Mouse (Mus musculus) myocyte (in vitro differentiated cells): ENCODE measurements around the gene Myh7. TPM values are rescaled to one million over a fixed set of nuclear protein-coding genes. Genes with fewer than 3 reads are reported as not detected.

Experiments
- H3K27me3 ChIP-seq: one replicate; pipeline ENCODE4 v1.6.1; 2011; ENCODE audit not compliant: control insufficient read depth, insufficient read depth, insufficient read length
- H3K36me3 ChIP-seq: one replicate; pipeline ENCODE4 v1.6.1; 2011; ENCODE audit not compliant: control insufficient read depth, insufficient read depth
- H3K4me2 ChIP-seq: one replicate; pipeline ENCODE4 v1.6.1; 2011; ENCODE audit warnings: low read depth, control low read depth
- H3K4me3 ChIP-seq: one replicate; pipeline ENCODE4 v1.5.1; 2011; ENCODE audit warnings: mild to moderate bottlenecking, control low read depth, moderate library complexity
- H3K79me2 ChIP-seq: one replicate; pipeline ENCODE4 v1.6.1; 2011; ENCODE audit not compliant: control insufficient read depth, insufficient read depth
- H3ac ChIP-seq: one replicate; pipeline ENCODE4 v1.6.1; 2011; ENCODE audit not compliant: control insufficient read depth, insufficient read length
- CEBPB ChIP-seq: IDR thresholded peaks from 2 replicates; pipeline ENCODE4 v1.6.1; 2011; ENCODE audit warnings: mild to moderate bottlenecking, moderate library complexity; ENCODE audit not compliant: poor library complexity, insufficient read depth, severe bottlenecking
- E2F4 ChIP-seq: IDR thresholded peaks from one replicate; pipeline ENCODE4 v1.6.1; 2011; ENCODE audit warnings: mild to moderate bottlenecking, control low read depth, moderate library complexity; ENCODE audit not compliant: insufficient read depth
- MAX ChIP-seq: IDR thresholded peaks from one replicate; pipeline ENCODE4 v1.6.1; 2011; ENCODE audit warnings: low read depth, mild to moderate bottlenecking, control low read depth
- MYOD1 ChIP-seq, 3 experiments: IDR thresholded peaks; one replicate each; pipeline ENCODE4 v1.6.1; 2011; ENCODE audit warnings: control low read depth in 2 of 3, low read depth in 2 of 3, mild to moderate bottlenecking in 2 of 3, moderate library complexity in 1 of 3; ENCODE audit not compliant: insufficient read length in 2 of 3, control insufficient read depth in 1 of 3
- MYOG ChIP-seq, 3 experiments: IDR thresholded peaks; one replicate each; pipeline ENCODE4 v1.6.1; 2011; ENCODE audit warnings: control low read depth in 2 of 3, low read depth in 2 of 3, mild to moderate bottlenecking in 2 of 3; ENCODE audit not compliant: insufficient read length in 2 of 3, control insufficient read depth in 1 of 3, insufficient read depth in 1 of 3
- POLR2A ChIP-seq: IDR thresholded peaks from one replicate; pipeline ENCODE4 v1.6.1; 2011; ENCODE audit warnings: low read depth, mild to moderate bottlenecking, control low read depth, moderate library complexity; ENCODE audit not compliant: insufficient read length
- POLR2AphosphoS2 ChIP-seq: IDR thresholded peaks from one replicate; pipeline ENCODE4 v1.6.1; 2011; ENCODE audit warnings: low read depth, control low read depth; ENCODE audit not compliant: insufficient read length
- REST ChIP-seq: IDR thresholded peaks from one replicate; pipeline ENCODE4 v1.6.1; 2011; ENCODE audit warnings: mild to moderate bottlenecking, control low read depth, moderate library complexity; ENCODE audit not compliant: insufficient read depth, insufficient read length
- SRF ChIP-seq: IDR thresholded peaks from one replicate; pipeline ENCODE4 v1.6.1; 2011; ENCODE audit warnings: low read depth; ENCODE audit not compliant: control insufficient read depth, insufficient read length
- TCF12 ChIP-seq: IDR thresholded peaks from one replicate; pipeline ENCODE4 v1.6.1; 2011; ENCODE audit warnings: mild to moderate bottlenecking, control low read depth; ENCODE audit not compliant: poor library complexity, insufficient read depth, severe bottlenecking
- TCF3 ChIP-seq: IDR thresholded peaks from one replicate; pipeline ENCODE4 v1.6.1; 2011; ENCODE audit warnings: low read depth, control low read depth; ENCODE audit not compliant: insufficient read length
- USF1 ChIP-seq: IDR thresholded peaks from one replicate; pipeline ENCODE4 v1.6.1; 2011; ENCODE audit warnings: low read depth, mild to moderate bottlenecking, control low read depth, moderate library complexity
- polyA plus RNA-seq: library from polyadenylated mRNA; unstranded; fragments of >200 nt; fragmentation: generic; extraction: Trizol; gene quantifications from one replicate; pipeline ENCODE4 v1.2.1, GENCODE M21; 2012; ENCODE audit warnings: missing spikeins

Myh7 gene
- polyA plus RNA-seq, 1 experiment, result 56.5 TPM

- Histone ChIP-seq H3K79me2 (no peaks in the 10 kb centered on the region), H3K4me2 (no peak within 1 kb of the TSS), H3K27me3 (peaks cover 51% of the 10 kb centered on the region), H3ac (no peak within 1 kb of the TSS), H3K4me3 (no peak within 1 kb of the TSS), H3K36me3 (no peaks in the 10 kb centered on the region)
- TF ChIP-seq E2F4 (no peak), TCF12 (no peak), MAX (no peak), SRF (no peak), TCF3 (no peak), POLR2A (no peak), CEBPB (no peak), POLR2AphosphoS2 (no peak), MYOD1 (IDR thresholded peaks at IDR 0.05; ENCODE audit: control insufficient read depth in 1 of 3, insufficient read length in 2 of 3, low read depth in 2 of 3) (no peak)
These were observed 28.0 kb downstream of the Myh7 start, which contains the start of gene Myh6 for GRCm38 (mm10) chr14:54966320-54966977. Gene Myh6, minus strand, starts transcription at chr14:54966927.

- Histone ChIP-seq H3K79me2 (no peaks in the 10 kb centered on the region), H3ac (no peak overlapping the region), H3K36me3 (no peaks in the 10 kb centered on the region), H3K4me2 (no peak overlapping the region), H3K27me3 (peaks cover 59% of the 10 kb centered on the region), H3K4me3 (no peak overlapping the region)
- no peak for TF ChIP-seq REST
- no peak for TF ChIP-seq MYOG (IDR thresholded peaks at IDR 0.05; ENCODE audit: control insufficient read depth in 1 of 3, insufficient read depth in 1 of 3, insufficient read length in 2 of 3, low read depth in 2 of 3)
- TF ChIP-seq TCF12, result no peak
- no peak for TF ChIP-seq E2F4
- no peak for TF ChIP-seq POLR2A
- TF ChIP-seq POLR2AphosphoS2, result no peak
- no peak for TF ChIP-seq MYOD1 (IDR thresholded peaks at IDR 0.05; ENCODE audit: control insufficient read depth in 1 of 3, insufficient read length in 2 of 3, low read depth in 2 of 3)
- no peak for TF ChIP-seq CEBPB
- TF ChIP-seq TCF3, result no peak
- no peak for TF ChIP-seq SRF
- no peak for TF ChIP-seq MAX
- TF ChIP-seq USF1, result no peak
These were observed 28.8 kb downstream of the Myh7 start for GRCm38 (mm10) chr14:54965631-54966030.

DNA sequence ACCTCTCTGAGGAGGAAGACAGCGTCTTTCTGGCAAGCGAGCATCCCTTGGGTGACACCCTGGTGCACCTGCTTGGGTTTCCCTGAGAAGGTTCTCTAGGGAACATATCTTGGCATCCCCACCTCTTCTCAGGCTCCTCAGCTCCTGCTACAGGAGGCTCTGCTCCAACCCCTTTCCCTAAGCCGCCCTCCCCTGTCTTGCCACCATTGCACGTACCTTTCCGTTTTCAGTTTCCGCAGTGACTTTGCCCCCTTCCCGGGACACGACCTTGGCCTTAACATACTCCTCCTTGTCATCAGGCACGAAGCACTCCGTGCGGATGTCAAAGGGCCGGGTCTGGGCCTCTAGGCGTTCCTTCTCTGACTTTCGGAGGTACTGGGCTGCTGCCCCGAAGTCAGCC is 29.4 kb downstream of the Myh7 start:
- TF ChIP-seq MAX (no peak), TCF3 (no peak), MYOG (IDR thresholded peaks at IDR 0.05; ENCODE audit: control insufficient read depth in 1 of 3, insufficient read depth in 1 of 3, insufficient read length in 2 of 3, low read depth in 2 of 3) (no peak), E2F4 (no peak), MYOD1 (IDR thresholded peaks at IDR 0.05; ENCODE audit: control insufficient read depth in 1 of 3, insufficient read length in 2 of 3, low read depth in 2 of 3) (no peak), REST (no peak), CEBPB (no peak), SRF (no peak), POLR2AphosphoS2 (no peak), USF1 (no peak), POLR2A (no peak), TCF12 (no peak)
- no peaks in the 10 kb centered on the region for H3K36me3 ChIP-seq
- H3ac ChIP-seq, result no peak overlapping the region
- H3K27me3 ChIP-seq, result peaks cover 55% of the 10 kb centered on the region
- H3K79me2 ChIP-seq, result no peaks in the 10 kb centered on the region
- no peak overlapping the region for H3K4me3 ChIP-seq
- H3K4me2 ChIP-seq, result no peak overlapping the region

GRCm38 (mm10) chr14:54963727-54964126 is 30.7 kb downstream of the Myh7 start:
- Histone ChIP-seq H3K79me2 (no peaks in the 10 kb centered on the region), H3ac (no peak overlapping the region), H3K4me3 (no peak overlapping the region), H3K36me3 (no peaks in the 10 kb centered on the region), H3K4me2 (no peak overlapping the region), H3K27me3 (peaks cover 54% of the 10 kb centered on the region)
- no peak for TF ChIP-seq MYOG (IDR thresholded peaks at IDR 0.05; ENCODE audit: control insufficient read depth in 1 of 3, insufficient read depth in 1 of 3, insufficient read length in 2 of 3, low read depth in 2 of 3)
- no peak for TF ChIP-seq POLR2A
- TF ChIP-seq TCF3, result no peak
- TF ChIP-seq MYOD1 (IDR thresholded peaks at IDR 0.05; ENCODE audit: control insufficient read depth in 1 of 3, insufficient read length in 2 of 3, low read depth in 2 of 3), result no peak
- TF ChIP-seq E2F4, result no peak

- no peaks in the 10 kb centered on the region for H3K36me3 ChIP-seq
- no peak for TF ChIP-seq MYOG (IDR thresholded peaks at IDR 0.05; ENCODE audit: control insufficient read depth in 1 of 3, insufficient read depth in 1 of 3, insufficient read length in 2 of 3, low read depth in 2 of 3)
- TF ChIP-seq CEBPB, result no peak
- TF ChIP-seq MYOD1 (IDR thresholded peaks at IDR 0.05; ENCODE audit: control insufficient read depth in 1 of 3, insufficient read length in 2 of 3, low read depth in 2 of 3), result no peak
- TF ChIP-seq MAX, result no peak
- no peak for TF ChIP-seq SRF
- no peak for TF ChIP-seq E2F4
- no peak for TF ChIP-seq REST
- no peak for TF ChIP-seq POLR2AphosphoS2
- no peak for TF ChIP-seq USF1
- no peak for TF ChIP-seq POLR2A
- TF ChIP-seq TCF12, result no peak
- TF ChIP-seq TCF3, result no peak
- no peak overlapping the region for H3K4me2 ChIP-seq
- H3ac ChIP-seq, result no peak overlapping the region
- no peak overlapping the region for H3K4me3 ChIP-seq
- no peaks in the 10 kb centered on the region for H3K79me2 ChIP-seq
- peaks cover 59% of the 10 kb centered on the region for H3K27me3 ChIP-seq
These were observed 31.7 kb downstream of the Myh7 start for GRCm38 (mm10) chr14:54962714-54963113.
